Mouse (Mus musculus) liver, postnatal 0 days (tissue): ENCODE data around the gene Atrnl1. TPM values are rescaled to one million over a fixed set of nuclear protein-coding genes. Genes with fewer than 3 reads are reported as not detected.

Source experiments
- ATAC-seq: fragments of 200-750 bp; cut with Nextera tagmentation; 2 replicates; pipeline ENCODE4 v1.8.0; 2017; ENCODE audit warnings: mild to moderate bottlenecking, moderate library complexity
- DNase-seq: peaks from one replicate; pipeline ENCODE4 v3.0.0-alpha.2; 2016
- H3K27ac ChIP-seq: fragments of 300-500 bp; sonication (generic); 2 replicates; pipeline ENCODE4 v1.5.1; 2014; ENCODE audit warnings: antibody characterized with exemption, moderate library complexity, mild to moderate bottlenecking, low read depth
- H3K27me3 ChIP-seq: fragments of 300-500 bp; sonication (generic); 2 replicates; pipeline ENCODE4 v1.6.1; 2014; ENCODE audit warnings: low read length, control low read depth, mixed read lengths; ENCODE audit not compliant: insufficient read depth
- H3K36me3 ChIP-seq: fragments of 300-500 bp; sonication (generic); replicated peaks from 2 replicates; pipeline ENCODE4 v1.6.1; 2014; ENCODE audit warnings: mild to moderate bottlenecking, control low read depth, low read length, moderate library complexity, mixed read lengths; ENCODE audit not compliant: insufficient read depth
- H3K4me1 ChIP-seq: fragments of 300-500 bp; sonication (generic); 2 replicates; pipeline ENCODE4 v1.6.1; 2014; ENCODE audit warnings: antibody characterized with exemption, mild to moderate bottlenecking, control low read depth; ENCODE audit not compliant: insufficient read depth
- H3K4me2 ChIP-seq: fragments of 300-500 bp; sonication (generic); 2 replicates; pipeline ENCODE4 v1.6.1; 2014; ENCODE audit warnings: low read depth, mild to moderate bottlenecking, low read length, moderate library complexity, mixed read lengths
- H3K4me3 ChIP-seq: fragments of 300-500 bp; sonication (generic); 2 replicates; pipeline ENCODE4 v1.5.1; 2014; ENCODE audit warnings: low read depth, low read length
- H3K9ac ChIP-seq: fragments of 300-500 bp; sonication (generic); replicated peaks from 2 replicates; pipeline ENCODE4 v1.6.1; 2014; ENCODE audit warnings: mild to moderate bottlenecking, moderate library complexity
- H3K9me3 ChIP-seq: fragments of 300-500 bp; sonication (generic); 2 replicates; pipeline ENCODE4 v1.6.1; 2016; ENCODE audit warnings: mild to moderate bottlenecking, control low read depth, low read length, mixed read lengths
- CTCF ChIP-seq: sonication (generic); IDR thresholded peaks from 2 replicates; pipeline ENCODE4 v1.5.1; 2016; ENCODE audit warnings: antibody characterized with exemption, low read depth
- EP300 ChIP-seq: IDR thresholded peaks from 2 replicates; pipeline ENCODE4 v1.6.1; 2016; ENCODE audit warnings: antibody characterized with exemption, low read depth, mild to moderate bottlenecking
- WGBS: fragments of 180-500 bp; shearing (Covaris S2); extraction: QIAGEN DNeasy Blood & Tissue Kit; methylation state at CpG from one replicate; pipeline ENCODE4 v1.1.7; 2014; ENCODE audit not compliant: insufficient replicate concordance; 5-methylcytosine and 5-hydroxymethylcytosine counted together
- polyA plus RNA-seq: library from polyadenylated mRNA; unstranded; fragments of >200 nt; fragmentation: Nextera tagmentation; extraction: Ambion mirVana; gene quantifications from 2 replicates; pipeline ENCODE4 v1.2.1, GENCODE M21; 2015

The Atrnl1 gene
- polyA plus RNA-seq, 1 experiment from 2014 or later, result 0.70 TPM

DNA sequence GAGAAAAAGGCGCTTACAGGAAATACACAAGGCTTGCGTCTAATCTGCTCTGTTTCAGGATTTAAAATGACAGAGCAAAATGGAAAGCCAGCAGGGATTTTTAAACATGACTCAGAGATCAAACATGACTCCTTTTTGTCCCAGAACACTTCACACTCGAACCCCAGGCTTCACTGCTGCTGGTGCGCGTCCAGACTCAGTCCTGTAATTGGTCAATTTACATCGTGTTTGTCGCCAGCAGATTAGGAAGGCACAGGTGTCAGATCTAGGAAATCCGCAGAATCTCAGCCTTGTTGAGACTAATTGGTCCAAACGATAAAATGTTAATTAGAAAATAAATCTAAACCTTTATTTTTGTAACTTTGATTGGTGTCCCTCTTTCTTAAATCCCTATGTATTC lies 448.9 kb downstream of the Atrnl1 start:
- no peak overlapping the region for H3K4me2 ChIP-seq
- DNase-seq (no peak), ATAC-seq (no peak)
- no peak overlapping the region for H3K4me3 ChIP-seq
- H3K27ac ChIP-seq, result no peak overlapping the region
- H3K36me3 ChIP-seq, result no peaks in the 10 kb centered on the region
- WGBS, result 51% methylated on average over 9 of the region's 9 CpGs
- TF ChIP-seq EP300 (no peak), CTCF (no peak)
- no peaks in the 10 kb centered on the region for H3K27me3 ChIP-seq
- H3K9me3 ChIP-seq, result no peaks in the 10 kb centered on the region
- peaks cover 6% of the 10 kb centered on the region; the same call in 1 of the 2 replicates for H3K4me1 ChIP-seq
- H3K9ac ChIP-seq, result no peak overlapping the region

DNA sequence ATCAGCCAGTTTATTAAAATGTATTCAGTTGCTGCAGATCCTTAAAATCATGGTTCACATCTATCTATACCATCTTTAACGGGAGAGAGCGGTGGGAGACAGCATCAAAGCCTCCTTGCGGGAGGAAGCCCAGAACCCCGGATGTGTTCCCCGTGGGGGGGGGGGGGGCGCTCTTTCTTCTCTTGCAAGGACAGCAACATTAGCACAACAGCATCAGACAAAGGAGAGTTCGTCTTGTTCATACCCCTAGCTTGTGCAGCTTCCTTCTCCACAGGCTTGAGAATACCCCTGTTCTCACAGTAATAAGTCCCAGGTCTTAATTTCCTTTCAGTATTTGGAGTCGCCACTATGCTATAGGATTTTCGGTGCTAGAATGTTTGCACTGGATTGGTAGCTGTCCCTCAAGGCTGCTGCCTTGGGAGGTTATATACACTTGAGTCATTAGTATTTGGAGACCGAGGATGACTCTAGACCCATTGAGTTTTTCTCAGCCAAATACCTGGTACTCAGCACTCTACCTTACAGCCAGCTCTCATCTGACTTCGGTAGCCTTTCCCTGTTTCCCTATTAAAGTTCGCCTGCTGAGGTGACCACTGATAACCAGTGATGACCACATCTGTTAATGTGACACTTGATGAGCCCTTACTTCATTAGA lies 449.5 kb downstream of the Atrnl1 start:
- peaks cover 6% of the 10 kb centered on the region; the same call in 1 of the 2 replicates for H3K4me1 ChIP-seq
- TF ChIP-seq CTCF (no peak), EP300 (no peak)
- H3K9me3 ChIP-seq, result no peaks in the 10 kb centered on the region
- ATAC-seq (no peak), DNase-seq (no peak)
- no peak overlapping the region for H3K9ac ChIP-seq
- H3K27ac ChIP-seq, result no peak overlapping the region
- no peaks in the 10 kb centered on the region for H3K27me3 ChIP-seq
- no peaks in the 10 kb centered on the region for H3K36me3 ChIP-seq
- H3K4me3 ChIP-seq, result no peak overlapping the region
- H3K4me2 ChIP-seq, result no peak overlapping the region
- WGBS, result 47% methylated on average over 12 of the region's 12 CpGs

DNA sequence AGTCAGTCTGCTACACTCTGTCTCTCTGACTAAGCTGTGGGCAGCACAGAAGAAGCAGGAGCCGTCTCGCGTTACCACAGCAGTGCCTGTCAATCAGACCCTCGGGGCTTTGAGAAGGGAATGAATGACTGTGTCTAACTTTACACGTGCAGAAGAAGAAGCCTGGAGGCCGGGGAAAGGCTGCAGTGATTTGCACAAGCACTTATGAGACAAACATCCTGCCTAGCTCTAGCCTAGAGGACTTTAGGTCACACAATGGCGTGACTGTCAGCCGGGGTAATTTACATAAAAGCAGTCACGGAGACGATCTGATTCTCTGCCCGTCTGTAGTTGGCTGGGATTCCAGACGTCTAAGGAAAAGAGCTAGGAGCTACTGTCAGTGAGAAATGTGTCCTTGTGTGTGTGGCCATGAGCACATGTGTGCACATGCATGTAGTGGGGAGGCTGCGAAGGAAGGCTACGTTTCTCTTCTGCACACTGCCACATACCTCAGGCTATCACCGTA lies 450.1 kb downstream of the Atrnl1 start:
- no peak for DNase-seq

DNA sequence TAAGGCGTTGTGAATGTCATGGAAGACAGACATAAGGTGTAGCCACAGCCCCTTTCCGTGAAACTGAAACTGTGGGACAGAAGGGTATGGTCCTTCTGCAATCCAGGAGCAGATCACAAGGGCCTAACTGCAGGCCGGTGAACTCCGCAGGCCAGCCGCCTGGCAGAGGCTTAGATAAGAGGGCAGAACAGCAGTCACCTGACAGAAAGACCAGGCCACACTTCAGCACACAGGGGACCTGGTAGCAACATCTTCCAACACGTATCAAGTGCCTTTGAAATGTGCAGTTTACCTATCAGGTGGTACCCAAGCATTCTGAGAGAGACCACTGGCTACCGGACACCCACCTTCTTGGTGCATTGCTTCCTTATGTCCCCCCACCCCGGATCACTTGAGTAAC lies 451.1 kb downstream of the Atrnl1 start:
- 73% methylated on average over 8 of the region's 8 CpGs for WGBS
- H3K4me2 ChIP-seq, result no peak overlapping the region
- ATAC-seq, result no peak
- H3K27ac ChIP-seq, result no peak overlapping the region
- peaks cover 6% of the 10 kb centered on the region; the same call in 1 of the 2 replicates for H3K4me1 ChIP-seq
- TF ChIP-seq CTCF (no peak), EP300 (no peak)
- H3K4me3 ChIP-seq, result no peak overlapping the region
- no peak for DNase-seq
- no peak overlapping the region for H3K9ac ChIP-seq
- no peaks in the 10 kb centered on the region for H3K9me3 ChIP-seq
- no peaks in the 10 kb centered on the region for H3K36me3 ChIP-seq
- H3K27me3 ChIP-seq, result no peaks in the 10 kb centered on the region

More for the DNA sequence above, 450.1 kb downstream of the Atrnl1 start:
- WGBS, result 35% methylated on average over 15 of the region's 15 CpGs
- H3K36me3 ChIP-seq, result no peaks in the 10 kb centered on the region
- peak overlapping the region; percentile 22; the same call in 1 of the 2 replicates for H3K4me2 ChIP-seq
- no peak overlapping the region for H3K4me3 ChIP-seq
- no peak for ATAC-seq
- no peak overlapping the region for H3K9ac ChIP-seq
- TF ChIP-seq EP300 (no peak), CTCF (no peak)
- H3K9me3 ChIP-seq, result no peaks in the 10 kb centered on the region
- H3K4me1 ChIP-seq, result peaks cover 6% of the 10 kb centered on the region; the same call in 1 of the 2 replicates
- no peaks in the 10 kb centered on the region for H3K27me3 ChIP-seq
- no peak overlapping the region for H3K27ac ChIP-seq

DNA sequence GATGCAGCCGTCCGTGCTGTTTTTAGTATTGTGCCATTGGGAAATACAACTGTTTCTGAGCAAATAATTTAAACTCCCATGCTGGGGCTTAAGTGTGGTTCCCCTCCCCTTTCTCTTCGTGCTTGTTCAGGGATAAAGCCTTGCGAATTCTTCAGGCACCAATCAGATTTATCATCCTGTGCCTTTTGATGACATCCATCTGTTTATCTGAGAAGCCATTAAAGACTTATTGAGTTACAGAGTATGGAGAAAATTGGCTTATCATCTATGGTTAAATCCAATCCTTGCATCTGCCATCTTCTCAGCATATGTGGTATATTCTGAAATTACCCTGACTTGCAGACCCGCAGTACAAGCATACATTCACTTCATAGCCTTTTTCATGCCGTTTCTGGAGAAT lies 452.7 kb downstream of the Atrnl1 start:
- no peaks in the 10 kb centered on the region for H3K9me3 ChIP-seq
- no peak overlapping the region for H3K4me3 ChIP-seq
- DNase-seq (no peak), ATAC-seq (no peak)
- H3K4me1 ChIP-seq, result peaks cover 6% of the 10 kb centered on the region; the same call in 1 of the 2 replicates
- H3K36me3 ChIP-seq, result no peaks in the 10 kb centered on the region
- no peaks in the 10 kb centered on the region for H3K27me3 ChIP-seq
- H3K27ac ChIP-seq, result no peak overlapping the region
- 56% methylated on average over 6 of the region's 6 CpGs for WGBS
- TF ChIP-seq EP300 (no peak), CTCF (no peak)
- no peak overlapping the region for H3K9ac ChIP-seq
- no peak overlapping the region for H3K4me2 ChIP-seq

DNA sequence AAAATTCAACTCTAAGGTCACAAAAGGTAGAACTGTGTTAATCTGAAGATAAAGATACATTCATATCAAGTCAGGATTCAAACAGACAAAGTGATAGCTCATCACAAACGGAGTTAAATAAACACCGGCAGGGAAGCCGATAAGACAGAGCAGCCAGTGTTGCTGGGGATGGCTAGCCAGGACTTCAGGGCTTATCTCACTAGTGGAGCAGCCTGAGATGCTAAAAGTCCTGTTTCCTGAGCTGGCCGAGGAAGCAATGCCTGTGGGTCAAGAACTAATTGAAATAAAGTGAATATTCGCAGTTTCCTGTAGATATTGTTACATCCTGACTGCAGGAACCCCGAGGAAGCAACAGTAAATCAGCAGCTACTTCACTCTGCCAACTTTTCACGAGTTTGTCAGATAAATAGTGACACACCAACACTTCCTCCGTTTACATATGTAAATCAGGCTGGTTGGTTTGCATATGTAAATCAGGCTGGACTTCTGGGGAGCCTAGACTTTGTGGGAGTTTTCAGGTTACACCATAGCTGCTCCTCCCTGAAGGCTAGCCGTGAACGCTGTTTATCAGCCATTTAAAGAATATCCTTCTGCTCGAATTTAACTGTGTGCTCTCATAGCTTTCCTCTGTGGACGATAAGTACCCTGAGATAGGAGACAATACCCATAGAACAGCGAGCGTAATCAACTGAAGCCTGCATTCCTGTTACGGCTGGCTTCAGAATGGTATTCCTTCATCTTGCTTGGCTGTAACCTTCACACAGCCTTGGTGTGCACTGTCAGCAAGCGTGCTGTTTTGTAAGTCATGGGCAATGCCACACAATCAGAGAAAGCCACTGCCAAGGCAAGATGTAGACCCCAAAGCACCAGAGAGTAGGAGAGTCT lies 453.5 kb downstream of the Atrnl1 start:
- Histone ChIP-seq H3K27ac (0 out of 2 replicates have a peak overlapping the region, but pooled peaks have one; percentile 29), H3K4me3 (no peak overlapping the region), H3K27me3 (no peaks in the 10 kb centered on the region), H3K4me2 (no peak overlapping the region), H3K9me3 (no peaks in the 10 kb centered on the region), H3K9ac (no peak overlapping the region), H3K36me3 (no peaks in the 10 kb centered on the region), H3K4me1 (peaks cover 8% of the 10 kb centered on the region; the same call in 1 of the 2 replicates)
- ATAC-seq, result peak; percentile 19; the same call in 1 of the 2 replicates
- DNase-seq, result no peak
- 31% methylated on average over 16 of the region's 16 CpGs for WGBS
- no peak for TF ChIP-seq CTCF
- no peak for TF ChIP-seq EP300
